In the genomic region with DNA sequence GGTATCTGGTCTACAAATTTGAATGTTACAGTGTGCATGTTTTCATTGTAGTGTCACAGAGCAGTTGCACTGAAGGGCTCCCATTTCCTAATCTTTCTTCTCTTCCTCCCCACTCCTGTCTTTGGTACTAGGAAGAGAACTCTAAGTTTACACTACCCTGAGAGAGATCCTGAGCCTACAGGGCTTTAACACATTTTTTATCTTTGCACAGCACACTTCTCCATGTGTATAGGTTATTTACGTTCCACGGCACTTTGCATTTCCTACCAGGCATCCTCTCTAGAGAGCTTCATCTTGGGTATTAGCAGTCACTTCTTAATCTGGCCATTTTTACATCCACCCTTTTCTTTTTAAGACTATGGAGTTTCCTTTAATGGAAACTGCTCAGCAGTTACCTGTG, we compare ENCODE assay signal across 27 mouse cellular contexts. TPM values are rescaled to one million over a fixed set of nuclear protein-coding genes. Genes with fewer than 3 reads are reported as not detected.
A peak's percentile ranks its signal among the peaks of the same experiment; 100 is the strongest.
DNase-seq lines count a peak whose midpoint lies in the region; ATAC-seq lines count a peak whose summit lies in the region.
"Had no signal": no experiment of that assay in that cellular context is flagged by ENCODE, and none has a peak within 500 bp of the region (broad histone marks: within the 10 kb centered on the region; RNA-seq: fewer than 3 reads in every experiment).

No protein-coding gene starts in this region.

- H3K4me3 ChIP-seq in liver, embryonic 13.5 days (replicated peaks): no peak overlapping the region
- no peak overlapping the region for H3K4me3 ChIP-seq in midbrain, embryonic 16.5 days (ENCODE audit: low read depth, low read length)
- H3K4me3 ChIP-seq: forebrain, embryonic 10.5 days; forebrain, embryonic 15.5 days; hindbrain, embryonic 12.5 days; intestine, embryonic 15.5 days; midbrain, embryonic 12.5 days; neural tube, embryonic 15.5 days; stomach, embryonic 15.5 days had no signal

- peak overlapping the region; percentile 39 for H3K4me2 ChIP-seq in liver, embryonic 13.5 days
- no peak overlapping the region for H3K4me2 ChIP-seq in midbrain, embryonic 16.5 days (ENCODE audit: low read length)
- H3K4me2 ChIP-seq: forebrain, embryonic 15.5 days; hindbrain, embryonic 12.5 days; intestine, embryonic 15.5 days; lung, embryonic 14.5 days; midbrain, embryonic 12.5 days; neural tube, embryonic 15.5 days; stomach, embryonic 15.5 days had no signal

- H3K27me3 ChIP-seq in liver, embryonic 13.5 days: no peaks in the 10 kb centered on the region
- no peaks in the 10 kb centered on the region for H3K27me3 ChIP-seq in midbrain, embryonic 16.5 days (ENCODE audit: control insufficient read depth, insufficient read depth, low read depth, low read length)
- H3K27me3 ChIP-seq: forebrain, embryonic 15.5 days; hindbrain, embryonic 12.5 days; intestine, embryonic 15.5 days; midbrain, embryonic 12.5 days; neural tube, embryonic 15.5 days; stomach, embryonic 15.5 days had no signal

- H3K9ac ChIP-seq in liver, embryonic 13.5 days: peak overlapping the region; percentile 62
- no peak overlapping the region for H3K9ac ChIP-seq in midbrain, embryonic 16.5 days (ENCODE audit: low read depth, low read length)
- H3K9ac ChIP-seq: forebrain, embryonic 15.5 days; hindbrain, embryonic 12.5 days; intestine, embryonic 15.5 days; lung, embryonic 14.5 days; midbrain, embryonic 12.5 days; neural tube, embryonic 15.5 days; stomach, embryonic 15.5 days had no signal

- peak; percentile 66 for ATAC-seq in liver, embryonic 13.5 days (ENCODE audit: low read depth)
- peak; percentile 62 for ATAC-seq in megakaryocyte progenitor cell, adult 5-6 weeks (replicated peaks; ENCODE audit: poor library complexity)
- ATAC-seq in midbrain, embryonic 16.5 days: no peak
- ATAC-seq: forebrain, embryonic 15.5 days; hindbrain, postnatal 0 days; intestine, embryonic 15.5 days had no signal

- H3K9me3 ChIP-seq in liver, embryonic 13.5 days (replicated peaks): 0 out of 2 replicates have a peak, but pooled peaks cover 4% of the 10 kb centered on the region
- H3K9me3 ChIP-seq in midbrain, embryonic 16.5 days (replicated peaks; ENCODE audit: control insufficient read depth, low read length, poor library complexity, severe bottlenecking): no peaks in the 10 kb centered on the region
- H3K9me3 ChIP-seq: forebrain, embryonic 10.5 days; forebrain, embryonic 15.5 days; hindbrain, embryonic 12.5 days; intestine, embryonic 15.5 days; midbrain, embryonic 12.5 days; neural tube, embryonic 15.5 days; stomach, embryonic 15.5 days had no signal

- DNase-seq in MEL-GATA-1-ER (ENCODE audit: extremely low read depth, low read depth): peak; percentile 56
- DNase-seq in c-Kit-positive CD71-positive TER-119-positive erythroid progenitor cells, embryonic 14.5 days (ENCODE audit: low spot score): peak; percentile 41
- DNase-seq in liver, embryonic 13.5 days: no peak
- no peak for DNase-seq in cerebellum, postnatal 36 days
- DNase-seq in gastrocnemius, postnatal 25 days: no peak
- DNase-seq: adrenal gland, adult 8-10 months; B cell, adult 2 months; cerebellum, adult 18-20 months; cerebellum, postnatal 10 days; kidney, adult 8-10 months; kidney, postnatal 4 days; layer of hippocampus, postnatal 36 days; left cerebral cortex, postnatal 4 days; lung, embryonic 14.5 days; lung, postnatal 14 days; retina, postnatal 1 day; right cerebral cortex, postnatal 25 days had no signal

- WGBS in liver, embryonic 13.5 days (ENCODE audit: insufficient replicate concordance): 19% methylated on average over 2 of the region's 2 CpGs
- 80% methylated on average over 2 of the region's 2 CpGs for WGBS in midbrain, embryonic 16.5 days

- H3K27ac ChIP-seq in liver, embryonic 13.5 days: peak overlapping the region; percentile 88
- no peak overlapping the region for H3K27ac ChIP-seq in midbrain, embryonic 16.5 days (ENCODE audit: low read length)
- H3K27ac ChIP-seq: forebrain, embryonic 10.5 days; forebrain, embryonic 15.5 days; hindbrain, embryonic 12.5 days; hindbrain, postnatal 0 days; intestine, embryonic 15.5 days; midbrain, embryonic 12.5 days; neural tube, embryonic 15.5 days; stomach, embryonic 15.5 days had no signal

- H3K36me3 ChIP-seq in liver, embryonic 13.5 days: peaks cover 23% of the 10 kb centered on the region
- no peaks in the 10 kb centered on the region for H3K36me3 ChIP-seq in midbrain, embryonic 16.5 days (ENCODE audit: control insufficient read depth, insufficient read depth, low read length)
- H3K36me3 ChIP-seq: forebrain, embryonic 15.5 days; hindbrain, embryonic 12.5 days; intestine, embryonic 15.5 days; midbrain, embryonic 12.5 days; neural tube, embryonic 15.5 days; stomach, embryonic 15.5 days had no signal

- peaks cover 84% of the 10 kb centered on the region for H3K4me1 ChIP-seq in liver, embryonic 13.5 days (replicated peaks)
- 0 out of 2 replicates have a peak, but pooled peaks cover 3% of the 10 kb centered on the region for H3K4me1 ChIP-seq in midbrain, embryonic 16.5 days (ENCODE audit: control insufficient read depth, insufficient read depth, low read length)
- H3K4me1 ChIP-seq: forebrain, embryonic 15.5 days; hindbrain, embryonic 12.5 days; midbrain, embryonic 12.5 days; stomach, embryonic 15.5 days had no signal

RNA-seq across cellular contexts. Expression of gene Cyth3, which starts 25.8 kb away (rescaled TPM):
- 35.0 and 42.2 TPM in 2 replicates for polyA plus RNA-seq in liver, embryonic 13.5 days (2015; fragmentation: Nextera tagmentation; extraction: Ambion mirVana)
- total RNA-seq in megakaryocyte progenitor cell, adult 5-6 weeks (2015): 10.4 and 15.7 TPM in 2 replicates
- total RNA-seq in megakaryocyte progenitor cell, adult 5-6 weeks (2017): 8.8 and 17.4 TPM in 2 replicates
- total RNA-seq in gastrocnemius, postnatal 25 days (2021): 10 to 100 TPM; 13.9 to 16.9 TPM
- 40.2 and 40.7 TPM in 2 replicates for polyA plus RNA-seq in midbrain, embryonic 16.5 days (2015; fragmentation: Nextera tagmentation; extraction: Ambion mirVana)

Comparison
In these comparisons a context has a peak if more than half of its experiments do, and no peak if none do; other contexts are left out.
1. DNase-seq: peak in MEL-GATA-1-ER (single experiment) and c-Kit-positive CD71-positive TER-119-positive erythroid progenitor cells, embryonic 14.5 days (single experiment); none in liver, embryonic 13.5 days (single experiment), cerebellum, postnatal 36 days (0 of 2) and gastrocnemius, postnatal 25 days (single experiment).